Mouse (Mus musculus) macrophage (primary cell): Measurements from ENCODE around the gene Rad51b. TPM values are rescaled to one million over a fixed set of nuclear protein-coding genes. Genes with fewer than 3 reads are reported as not detected.

ENCODE experiments used
- H3K27ac ChIP-seq: fragments of 350-480 bp; formaldehyde crosslinking; 2 replicates; pipeline ENCODE4 v1.9.0; 2021
- H3K36me3 ChIP-seq: fragments of 350-480 bp; formaldehyde crosslinking; 2 replicates; pipeline ENCODE4 v1.9.0; 2021; ENCODE audit errors: inconsistent target
- H3K4me3 ChIP-seq: fragments of 350-480 bp; formaldehyde crosslinking; 2 replicates; pipeline ENCODE4 v1.9.0; 2021; ENCODE audit errors: inconsistent target
- H3K79me2 ChIP-seq: fragments of 350-480 bp; formaldehyde crosslinking; 2 replicates; pipeline ENCODE4 v1.9.0; 2021; ENCODE audit errors: inconsistent target
- WGBS: methylation state at CpG from one replicate; pipeline ENCODE4 v1.1.7; 2026; ENCODE audit warnings: inconsistent platforms; ENCODE audit not compliant: missing documents; 5-methylcytosine and 5-hydroxymethylcytosine counted together
- polyA plus RNA-seq: library from polyadenylated mRNA; stranded (reverse); fragments of 250-400 nt; gene quantifications from 3 replicates; pipeline ENCODE4 v1.2.4, GENCODE M21; 2018; ENCODE audit warnings: inconsistent platforms

The Rad51b gene
- polyA plus RNA-seq, 1 experiment from 2014 or later = 1.3 TPM

DNA sequence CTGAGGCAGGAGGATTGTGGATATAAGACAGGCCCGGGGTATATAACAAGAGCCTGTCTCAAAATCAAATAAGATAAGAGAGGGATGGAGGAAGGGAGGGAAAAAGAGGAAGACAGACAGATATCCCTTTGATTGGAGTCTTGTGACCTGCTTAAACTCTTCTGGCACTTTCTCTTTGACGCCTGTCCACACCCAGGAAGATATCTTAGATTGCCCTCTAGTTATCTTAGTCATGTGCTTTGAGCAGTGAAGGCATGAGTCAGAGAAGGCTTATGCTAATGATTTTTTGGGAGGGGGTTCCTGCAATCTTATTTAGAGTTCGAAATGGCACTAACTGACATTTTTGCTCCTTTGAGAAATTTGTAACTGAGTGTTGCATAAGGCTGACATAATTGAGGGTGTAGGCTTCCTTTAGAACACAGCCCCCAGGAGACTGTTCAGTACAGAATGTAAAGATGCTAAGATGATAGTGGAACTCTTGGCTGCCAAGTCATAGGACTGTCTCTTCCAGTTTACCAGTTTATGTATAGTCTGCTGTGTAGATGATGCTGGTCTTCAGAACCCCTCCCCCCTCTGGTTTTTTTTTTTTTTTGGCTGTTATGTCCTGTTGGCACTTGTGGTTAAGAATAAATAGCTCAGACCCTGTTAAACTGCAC lies 55.1 kb downstream of the Rad51b start:
- WGBS = 38% methylated on average over 3 of the region's 3 CpGs
- Histone ChIP-seq H3K79me2 (no peaks in the 10 kb centered on the region), H3K4me3 (no peak overlapping the region), H3K27ac (peak overlapping the region; percentile 67), H3K36me3 (no peaks in the 10 kb centered on the region)

DNA sequence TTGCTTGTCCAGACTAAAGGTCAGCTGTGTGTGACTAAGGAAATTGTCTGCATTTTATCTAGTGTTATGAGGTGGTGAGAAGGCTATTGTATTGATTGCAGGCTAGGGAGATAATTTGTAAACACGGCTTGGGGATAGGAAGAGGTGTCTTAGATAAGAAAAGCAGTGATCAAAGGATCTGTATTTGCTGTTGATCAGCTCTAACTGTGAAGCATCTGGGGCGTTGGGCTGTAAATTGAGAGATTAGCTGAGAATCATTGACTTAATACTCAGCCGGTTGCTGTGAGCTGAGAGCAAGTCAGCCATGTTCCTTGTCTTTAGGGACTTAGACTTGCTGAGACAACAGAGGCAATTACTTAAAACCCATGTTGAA lies 55.6 kb downstream of the Rad51b start:
- 84% methylated on average over 3 of the region's 3 CpGs for WGBS

DNA sequence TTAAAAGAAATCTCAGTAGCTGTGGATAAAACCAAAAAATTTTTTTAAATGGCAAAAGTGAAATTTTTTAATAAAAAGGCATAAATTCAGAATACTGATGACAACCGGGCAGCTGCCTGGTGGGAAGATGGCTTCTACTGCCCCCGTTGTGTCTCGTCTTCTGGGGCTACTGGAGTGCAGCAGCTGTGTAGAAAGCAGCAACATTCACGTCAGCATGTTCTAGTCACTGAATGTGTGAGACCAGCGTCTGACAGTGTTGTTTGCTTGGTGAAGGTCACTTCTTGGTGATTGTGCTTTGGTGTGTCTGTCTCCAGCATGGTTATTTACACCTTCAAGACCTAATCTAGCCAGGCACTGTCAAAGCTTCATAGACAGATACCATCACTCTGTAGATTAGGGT lies 56.3 kb downstream of the Rad51b start:
- WGBS = 97% methylated on average over 5 of the region's 5 CpGs
- Histone ChIP-seq H3K4me3 (no peak overlapping the region), H3K79me2 (no peaks in the 10 kb centered on the region), H3K36me3 (no peaks in the 10 kb centered on the region), H3K27ac (peak overlapping the region; percentile 67)

More for the DNA sequence above, 55.6 kb downstream of the Rad51b start:
- Histone ChIP-seq H3K4me3 (no peak overlapping the region), H3K27ac (peak overlapping the region; percentile 67), H3K36me3 (no peaks in the 10 kb centered on the region), H3K79me2 (no peaks in the 10 kb centered on the region)

- H3K36me3 ChIP-seq = no peaks in the 10 kb centered on the region
- no peak overlapping the region for H3K4me3 ChIP-seq
- no peak overlapping the region for H3K27ac ChIP-seq
- H3K79me2 ChIP-seq = no peaks in the 10 kb centered on the region
- 88% methylated on average over 7 of the region's 7 CpGs for WGBS
Observed at GRCm38 (mm10) chr12:79354621-79355020, 57.5 kb downstream of the Rad51b start.

DNA sequence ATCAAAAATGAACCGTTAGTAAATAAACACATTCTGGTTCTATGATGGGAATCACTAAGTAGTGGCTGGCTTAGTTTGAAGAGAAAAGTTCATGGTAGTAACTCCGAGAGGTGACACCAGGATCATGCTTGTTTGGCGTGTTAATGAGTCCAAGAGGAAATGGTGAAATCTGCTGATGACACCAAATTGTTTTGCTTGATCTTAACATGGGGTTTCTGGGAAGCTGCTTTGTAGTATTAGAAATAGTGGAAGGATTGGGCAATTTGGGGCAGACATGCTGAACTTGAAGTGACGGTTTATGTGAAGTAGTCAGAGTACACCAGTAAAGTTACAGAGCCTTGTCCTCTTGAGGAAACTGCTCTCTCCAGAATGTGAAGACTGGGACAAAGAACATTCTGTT lies 59.1 kb downstream of the Rad51b start:
- no peaks in the 10 kb centered on the region for H3K79me2 ChIP-seq
- 28% methylated on average over 4 of the region's 4 CpGs for WGBS
- H3K36me3 ChIP-seq = no peaks in the 10 kb centered on the region
- H3K27ac ChIP-seq = peak overlapping the region; percentile 16
- no peak overlapping the region for H3K4me3 ChIP-seq

- Histone ChIP-seq H3K27ac (no peak overlapping the region), H3K79me2 (no peaks in the 10 kb centered on the region), H3K36me3 (no peaks in the 10 kb centered on the region), H3K4me3 (no peak overlapping the region)
- 83% methylated on average over 4 of the region's 5 CpGs for WGBS
Observed at GRCm38 (mm10) chr12:79357631-79358030, 60.5 kb downstream of the Rad51b start.

DNA sequence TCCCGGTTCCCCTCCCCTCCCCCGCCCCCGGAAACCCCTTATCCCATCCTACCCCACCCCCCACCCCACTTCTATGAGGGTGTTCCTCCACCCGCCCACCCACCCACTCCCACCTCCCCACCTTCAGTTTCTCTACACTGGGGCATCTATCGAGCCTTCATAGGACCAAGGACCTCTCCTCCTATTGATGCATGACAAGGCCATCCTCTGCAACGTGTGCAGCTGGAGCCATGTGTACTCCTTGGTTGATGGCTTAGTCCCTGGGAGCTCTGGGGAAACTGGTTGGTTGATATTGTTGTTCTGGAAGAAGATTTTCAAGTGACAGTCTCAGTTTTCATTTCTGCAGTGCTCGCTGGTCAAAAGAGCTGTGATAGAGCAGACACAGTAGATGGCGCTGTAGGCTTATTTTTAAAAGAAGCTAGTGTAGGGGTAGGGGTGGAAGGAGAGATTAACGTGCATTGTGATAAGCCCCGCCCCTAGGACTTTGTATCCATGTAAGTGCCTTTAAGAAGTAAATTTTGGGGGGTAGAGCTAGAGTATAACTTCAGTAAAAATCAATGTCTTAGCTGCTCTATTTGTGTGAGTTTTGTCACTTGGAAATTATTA lies 61.6 kb downstream of the Rad51b start:
- H3K36me3 ChIP-seq = no peaks in the 10 kb centered on the region
- H3K27ac ChIP-seq = no peak overlapping the region
- no peak overlapping the region for H3K4me3 ChIP-seq
- 24% methylated on average over 7 of the region's 10 CpGs for WGBS
- H3K79me2 ChIP-seq = no peaks in the 10 kb centered on the region

DNA sequence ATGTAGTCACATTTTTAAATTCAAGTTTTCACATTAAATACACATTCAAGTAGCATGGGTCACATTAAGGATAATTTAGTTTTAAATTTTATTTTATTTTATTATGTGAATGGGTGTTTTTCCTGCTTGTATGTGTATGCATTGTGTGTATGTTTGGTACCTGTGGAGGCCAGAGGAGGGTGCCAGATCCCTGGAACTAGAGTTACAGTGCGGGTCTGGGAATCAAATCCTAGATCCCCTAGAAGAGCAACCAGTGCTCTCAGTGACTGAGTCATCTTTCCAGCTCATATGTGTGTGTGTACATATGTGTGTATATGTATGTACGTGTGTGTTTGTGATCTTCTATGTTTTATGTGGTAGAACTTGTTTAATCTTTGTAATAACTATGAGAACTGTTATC lies 62.3 kb downstream of the Rad51b start:
- WGBS = 100% methylated on average over 1 of the region's 2 CpGs
- H3K36me3 ChIP-seq = no peaks in the 10 kb centered on the region
- H3K27ac ChIP-seq = no peak overlapping the region
- no peak overlapping the region for H3K4me3 ChIP-seq
- H3K79me2 ChIP-seq = no peaks in the 10 kb centered on the region

DNA sequence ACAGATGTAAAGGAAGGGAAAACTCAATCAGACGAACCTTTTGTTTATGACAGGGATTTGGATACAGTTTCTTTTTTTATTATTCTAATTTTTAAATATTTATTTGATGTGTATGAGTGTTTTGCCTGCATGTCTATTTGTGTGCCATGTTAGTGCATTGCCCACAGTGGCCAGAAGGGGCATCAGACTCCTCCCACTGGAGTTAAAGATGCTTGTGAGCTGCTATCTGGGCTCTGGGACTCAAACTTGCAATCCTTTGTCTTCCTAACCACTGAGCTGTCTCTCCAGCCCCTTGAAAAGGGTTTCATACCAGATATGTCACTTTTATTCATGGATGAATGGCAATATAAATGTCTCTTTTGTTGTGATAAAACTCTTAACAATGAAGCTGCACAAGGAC lies 65.1 kb downstream of the Rad51b start:
- H3K4me3 ChIP-seq = no peak overlapping the region
- H3K36me3 ChIP-seq = no peaks in the 10 kb centered on the region
- WGBS = 67% methylated on average over 1 of the region's 1 CpGs
- no peaks in the 10 kb centered on the region for H3K79me2 ChIP-seq
- no peak overlapping the region for H3K27ac ChIP-seq

DNA sequence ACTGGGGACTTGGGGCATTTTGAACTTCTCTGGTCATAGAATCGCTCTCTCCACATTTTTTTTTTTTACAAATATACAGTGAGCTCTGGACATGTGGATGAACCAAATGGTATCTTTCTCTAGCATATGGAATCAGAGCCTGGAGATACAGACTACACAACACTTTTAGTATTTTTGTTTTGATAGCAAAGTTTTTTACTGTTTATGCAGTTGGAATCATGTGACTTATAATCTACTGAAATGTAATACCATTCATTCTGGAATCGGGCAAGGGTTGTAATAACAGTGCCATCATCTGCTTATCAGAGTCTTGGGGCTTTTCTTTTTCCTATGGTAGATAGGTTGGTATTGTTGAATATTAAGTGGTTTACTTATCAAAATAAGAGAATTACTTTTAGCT lies 67.2 kb downstream of the Rad51b start:
- H3K27ac ChIP-seq = no peak overlapping the region
- H3K4me3 ChIP-seq = no peak overlapping the region
- 100% methylated on average over 2 of the region's 2 CpGs for WGBS
- no peaks in the 10 kb centered on the region for H3K79me2 ChIP-seq
- H3K36me3 ChIP-seq = no peaks in the 10 kb centered on the region

GRCm38 (mm10) chr12:79368818-79369217 lies 71.7 kb downstream of the Rad51b start:
- H3K79me2 ChIP-seq = no peaks in the 10 kb centered on the region
- no peaks in the 10 kb centered on the region for H3K36me3 ChIP-seq
- 94% methylated on average over 3 of the region's 3 CpGs for WGBS
- no peak overlapping the region for H3K27ac ChIP-seq
- no peak overlapping the region for H3K4me3 ChIP-seq

GRCm38 (mm10) chr12:79369512-79370165 lies 72.6 kb downstream of the Rad51b start:
- no peaks in the 10 kb centered on the region for H3K79me2 ChIP-seq
- 94% methylated on average over 5 of the region's 7 CpGs for WGBS
- no peak overlapping the region for H3K4me3 ChIP-seq
- H3K36me3 ChIP-seq = no peaks in the 10 kb centered on the region
- no peak overlapping the region for H3K27ac ChIP-seq

GRCm38 (mm10) chr12:79372697-79373096 lies 75.6 kb downstream of the Rad51b start:
- no peak overlapping the region for H3K4me3 ChIP-seq
- H3K36me3 ChIP-seq = no peaks in the 10 kb centered on the region
- H3K27ac ChIP-seq = no peak overlapping the region
- WGBS = 25% methylated on average over 5 of the region's 5 CpGs
- no peaks in the 10 kb centered on the region for H3K79me2 ChIP-seq

- Histone ChIP-seq H3K36me3 (no peaks in the 10 kb centered on the region), H3K27ac (no peak overlapping the region), H3K4me3 (no peak overlapping the region), H3K79me2 (no peaks in the 10 kb centered on the region)
- WGBS = 100% methylated on average over 1 of the region's 1 CpGs
Observed at GRCm38 (mm10) chr12:79377378-79377777, 80.3 kb downstream of the Rad51b start.

DNA sequence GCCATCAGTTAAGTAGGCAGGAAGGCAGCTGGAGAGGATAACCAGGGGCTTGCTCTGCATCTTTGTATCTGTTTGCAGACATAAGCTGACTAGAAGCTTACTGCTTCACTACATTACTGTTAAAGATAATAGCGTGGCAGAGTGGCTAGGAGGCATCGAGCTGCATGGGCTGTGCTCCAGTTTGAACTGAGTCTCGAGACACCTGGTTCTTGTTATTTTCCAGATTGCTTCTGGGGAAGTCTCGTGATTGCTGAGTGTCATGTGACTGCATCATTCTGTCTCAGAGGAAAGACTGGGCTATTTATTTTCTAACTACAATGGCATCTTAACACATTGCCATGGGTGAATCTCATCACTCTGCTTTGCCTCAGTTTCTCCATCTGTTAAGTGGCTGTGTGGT lies 80.8 kb downstream of the Rad51b start:
- H3K36me3 ChIP-seq = no peaks in the 10 kb centered on the region
- H3K27ac ChIP-seq = no peak overlapping the region
- no peaks in the 10 kb centered on the region for H3K79me2 ChIP-seq
- no peak overlapping the region for H3K4me3 ChIP-seq
- 91% methylated on average over 4 of the region's 4 CpGs for WGBS
